13 mouse cellular contexts compared by ENCODE assay signal in the genomic region with DNA sequence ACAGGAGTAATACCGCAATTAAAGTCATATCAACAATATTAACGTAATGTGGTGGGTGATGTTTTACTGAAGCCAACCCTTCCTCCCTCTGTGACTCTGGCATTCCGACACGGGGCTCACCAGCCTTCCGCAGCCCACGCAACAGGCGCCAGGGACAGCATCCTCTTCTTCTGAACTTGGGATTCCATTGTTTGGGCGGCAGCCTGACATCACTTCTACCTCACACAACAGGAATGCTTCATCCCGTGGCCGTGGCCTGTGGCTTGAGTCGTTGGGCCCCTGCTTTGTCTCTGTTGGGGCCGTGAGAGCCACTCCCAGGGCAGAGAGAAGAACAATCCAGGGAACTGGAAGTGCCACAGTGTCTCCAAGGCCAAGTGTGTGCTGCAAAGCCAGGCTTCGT. TPM values are rescaled to one million over a fixed set of nuclear protein-coding genes. Genes with fewer than 3 reads are reported as not detected.
A peak's percentile ranks its signal among the peaks of the same experiment; 100 is the strongest.
DNase-seq lines count a peak whose midpoint lies in the region; ATAC-seq and TF ChIP-seq lines count a peak whose summit lies in the region.
"Had no signal": no experiment of that assay in that cellular context is flagged by ENCODE, and none has a peak within 500 bp of the region (broad histone marks: within the 10 kb centered on the region; RNA-seq: fewer than 3 reads in every experiment).

No protein-coding gene starts in this region.

- peak; percentile 48; the same call in 1 of the 2 replicates for ATAC-seq in heart, postnatal 0 days (ENCODE audit: insufficient read depth, low read depth)
- ATAC-seq in hindbrain, embryonic 16.5 days = no peak
- ATAC-seq in intestine, embryonic 15.5 days = no peak
- ATAC-seq: liver, embryonic 12.5 days had no signal

- no peak overlapping the region for H3K4me3 ChIP-seq in heart, postnatal 0 days (ENCODE audit: low read depth, low read length)
- no peak overlapping the region for H3K4me3 ChIP-seq in hindbrain, embryonic 16.5 days (ENCODE audit: low read length)
- no peak overlapping the region for H3K4me3 ChIP-seq in intestine, embryonic 15.5 days (replicated peaks)
- H3K4me3 ChIP-seq: liver, embryonic 12.5 days; stomach, embryonic 15.5 days had no signal

- peaks cover 14% of the 10 kb centered on the region for H3K4me1 ChIP-seq in heart, postnatal 0 days (ENCODE audit: control insufficient read depth, insufficient read depth)
- H3K4me1 ChIP-seq in hindbrain, embryonic 16.5 days (ENCODE audit: control insufficient read depth, insufficient read depth, low read depth, low read length) = peaks cover 11% of the 10 kb centered on the region
- H3K4me1 ChIP-seq in intestine, embryonic 15.5 days (replicated peaks) = peaks cover 12% of the 10 kb centered on the region; the same call in 1 of the 2 replicates

- WGBS in heart, postnatal 0 days = 45% methylated on average over 13 of the region's 13 CpGs
- 29% methylated on average over 13 of the region's 13 CpGs for WGBS in hindbrain, embryonic 16.5 days
- WGBS in intestine, embryonic 15.5 days = 32% methylated on average over 13 of the region's 13 CpGs

- no peak overlapping the region for H3K9ac ChIP-seq in heart, postnatal 0 days (replicated peaks; ENCODE audit: low read depth, low read length)
- H3K9ac ChIP-seq in hindbrain, embryonic 16.5 days (ENCODE audit: low read depth, low read length) = no peak overlapping the region
- no peak overlapping the region for H3K9ac ChIP-seq in intestine, embryonic 15.5 days
- H3K9ac ChIP-seq: liver, embryonic 12.5 days; stomach, embryonic 15.5 days had no signal

- DNase-seq in heart, postnatal 0 days (ENCODE audit: low spot score) = peak; percentile 40
- DNase-seq in heart, adult 18-20 months = no peak
- peak; percentile 51 for DNase-seq in retina, postnatal 1 day
- DNase-seq in retina, embryonic 14.5 days (ENCODE audit: low spot score) = no peak
- no peak for DNase-seq in thymus, postnatal 10 days (ENCODE audit: low spot score in 2 of 2)
- DNase-seq: right cerebral cortex, postnatal 25 days had no signal

- H3K4me2 ChIP-seq in heart, postnatal 0 days (ENCODE audit: low read depth, low read length) = no peak overlapping the region
- no peak overlapping the region for H3K4me2 ChIP-seq in hindbrain, embryonic 16.5 days (ENCODE audit: low read length)
- H3K4me2 ChIP-seq in intestine, embryonic 15.5 days (replicated peaks) = no peak overlapping the region
- H3K4me2 ChIP-seq: liver, embryonic 12.5 days; stomach, embryonic 15.5 days had no signal

- 0 out of 2 replicates have a peak overlapping the region, but pooled peaks have one; percentile 19 for H3K27ac ChIP-seq in heart, postnatal 0 days (ENCODE audit: low read depth)
- 0 out of 2 replicates have a peak overlapping the region, but pooled peaks have one; percentile 17 for H3K27ac ChIP-seq in hindbrain, embryonic 16.5 days (ENCODE audit: low read depth, low read length)
- no peak overlapping the region for H3K27ac ChIP-seq in intestine, embryonic 15.5 days
- H3K27ac ChIP-seq: kidney, postnatal 0 days; liver, embryonic 12.5 days; stomach, embryonic 15.5 days had no signal

- TF ChIP-seq EP300 in heart, postnatal 0 days (IDR thresholded peaks at IDR 0.05; ENCODE audit: low read depth) = no peak

- no peak for TF ChIP-seq CTCF in heart, postnatal 0 days (IDR thresholded peaks at IDR 0.05; ENCODE audit: low read depth)

- no peaks in the 10 kb centered on the region for H3K36me3 ChIP-seq in heart, postnatal 0 days (replicated peaks; ENCODE audit: control insufficient read depth, insufficient read depth, low read length)
- H3K36me3 ChIP-seq in hindbrain, embryonic 16.5 days (ENCODE audit: control insufficient read depth, insufficient read depth, low read length) = no peaks in the 10 kb centered on the region
- no peaks in the 10 kb centered on the region for H3K36me3 ChIP-seq in intestine, embryonic 15.5 days
- H3K36me3 ChIP-seq: liver, embryonic 12.5 days; stomach, embryonic 15.5 days had no signal

- H3K9me3 ChIP-seq in heart, postnatal 0 days (replicated peaks; ENCODE audit: control insufficient read depth, low read length) = no peaks in the 10 kb centered on the region
- no peaks in the 10 kb centered on the region for H3K9me3 ChIP-seq in hindbrain, embryonic 16.5 days (ENCODE audit: control insufficient read depth, low read length)
- no peaks in the 10 kb centered on the region for H3K9me3 ChIP-seq in intestine, embryonic 15.5 days
- H3K9me3 ChIP-seq: liver, embryonic 12.5 days; stomach, embryonic 15.5 days had no signal

- no peaks in the 10 kb centered on the region for H3K27me3 ChIP-seq in heart, postnatal 0 days (ENCODE audit: control insufficient read depth, insufficient read depth, low read length)
- H3K27me3 ChIP-seq in hindbrain, embryonic 16.5 days (replicated peaks; ENCODE audit: control insufficient read depth, insufficient read depth, low read length) = 0 out of 2 replicates have a peak, but pooled peaks cover 2% of the 10 kb centered on the region
- H3K27me3 ChIP-seq in intestine, embryonic 15.5 days (replicated peaks) = no peaks in the 10 kb centered on the region
- H3K27me3 ChIP-seq: stomach, embryonic 15.5 days had no signal

RNA-seq across cellular contexts. Expression of gene Wnt11, which starts 41.2 kb away (rescaled TPM):
- total RNA-seq in heart, postnatal 0 days (2014; rRNA removed; ENCODE audit: low replicate concordance) = 22.9 and 33.9 TPM in 2 replicates
- polyA plus RNA-seq in heart, postnatal 0 days (2015; fragmentation: Nextera tagmentation; extraction: Ambion mirVana) = 4.3 and 4.4 TPM in 2 replicates
- 1 to 10 TPM; 5.2 to 5.8 TPM for total RNA-seq in heart, adult 18-20 months (2021)
- polyA plus RNA-seq in hindbrain, embryonic 16.5 days (2015; fragmentation: Nextera tagmentation; extraction: Ambion mirVana) = 1.4 and 2.7 TPM in 2 replicates
- polyA plus RNA-seq in intestine, embryonic 15.5 days (2015; fragmentation: Nextera tagmentation; extraction: Ambion mirVana) = 1.7 and 1.8 TPM in 2 replicates
- total RNA-seq: hematopoietic stem cell, adult 5-6 weeks; megakaryocyte progenitor cell, adult 5-6 weeks had no signal

Comparison
In these comparisons a context has a peak if more than half of its experiments do, and no peak if none do; other contexts are left out.
1. DNase-seq: peak in heart, postnatal 0 days (single experiment) and retina, postnatal 1 day (single experiment); none in heart, adult 18-20 months (0 of 2), retina, embryonic 14.5 days (single experiment) and thymus, postnatal 10 days (0 of 2).